Mouse (Mus musculus): ENCODE data around the gene AC140267.1. TPM values are rescaled to one million over a fixed set of nuclear protein-coding genes. Genes with fewer than 3 reads are reported as not detected.

AC140267.1 gene
- total RNA-seq (2014; rRNA removed) (not detected in 2 replicates), polyA plus RNA-seq (2015; fragmentation: Nextera tagmentation; extraction: Ambion mirVana) (not detected in 2 replicates)

- ATAC-seq: no peak
- Histone ChIP-seq H3K4me1 (ENCODE audit: insufficient read depth, low read length) (0 out of 2 replicates have a peak, but pooled peaks cover 7% of the 10 kb centered on the region), H3K9me3 (ENCODE audit: low read length) (no peaks in the 10 kb centered on the region), H3K9ac (replicated peaks; ENCODE audit: low read length) (peak within 1 kb of the TSS; percentile 89; the same call in 1 of the 2 replicates), H3K4me2 (ENCODE audit: low read depth, low read length) (peak within 1 kb of the TSS; percentile 95), H3K27me3 (ENCODE audit: insufficient read depth, low read length) (no peaks in the 10 kb centered on the region), H3K4me3 (ENCODE audit: low read length) (peak within 1 kb of the TSS; percentile 90), H3K27ac (no peak within 1 kb of the TSS), H3K36me3 (ENCODE audit: insufficient read depth, low read length) (peaks cover 29% of the 10 kb centered on the region)
- 95% methylated on average over 9 of the region's 9 CpGs for WGBS
- no peak for DNase-seq (ENCODE audit: low spot score)
- TF ChIP-seq CTCF (IDR thresholded peaks at IDR 0.05; ENCODE audit: low read depth): no peak
These were observed at the start of gene AC140267.1 for GRCm38 (mm10) chr15:80235535-80235934. Gene AC140267.1, plus strand, starts transcription at chr15:80235835.

GRCm38 (mm10) chr15:80188927-80189326, 46.7 kb upstream of the AC140267.1 start:
- Histone ChIP-seq H3K9ac (replicated peaks; ENCODE audit: low read length) (no peak overlapping the region), H3K36me3 (ENCODE audit: insufficient read depth, low read length) (no peaks in the 10 kb centered on the region), H3K4me2 (ENCODE audit: low read depth, low read length) (no peak overlapping the region), H3K27ac (no peak overlapping the region), H3K4me3 (ENCODE audit: low read length) (no peak overlapping the region), H3K4me1 (ENCODE audit: insufficient read depth, low read length) (peaks cover 6% of the 10 kb centered on the region; the same call in 1 of the 2 replicates), H3K27me3 (ENCODE audit: insufficient read depth, low read length) (no peaks in the 10 kb centered on the region), H3K9me3 (ENCODE audit: low read length) (no peaks in the 10 kb centered on the region)
- 81% methylated on average over 5 of the region's 5 CpGs for WGBS
- no peak for TF ChIP-seq CTCF (IDR thresholded peaks at IDR 0.05; ENCODE audit: low read depth)
- DNase-seq (ENCODE audit: low spot score): no peak
- ATAC-seq: no peak

GRCm38 (mm10) chr15:80190075-80190474, 45.6 kb upstream of the AC140267.1 start:
- Histone ChIP-seq H3K4me3 (ENCODE audit: low read length) (no peak overlapping the region), H3K27ac (no peak overlapping the region), H3K27me3 (ENCODE audit: insufficient read depth, low read length) (no peaks in the 10 kb centered on the region), H3K9ac (replicated peaks; ENCODE audit: low read length) (no peak overlapping the region), H3K4me2 (ENCODE audit: low read depth, low read length) (no peak overlapping the region), H3K9me3 (ENCODE audit: low read length) (no peaks in the 10 kb centered on the region), H3K4me1 (ENCODE audit: insufficient read depth, low read length) (peaks cover 9% of the 10 kb centered on the region; the same call in 1 of the 2 replicates), H3K36me3 (ENCODE audit: insufficient read depth, low read length) (no peaks in the 10 kb centered on the region)
- whole genome bisulfite sequencing: 66% methylated on average over 4 of the region's 4 CpGs
- no peak for DNase-seq (ENCODE audit: low spot score)
- no peak for TF ChIP-seq CTCF (IDR thresholded peaks at IDR 0.05; ENCODE audit: low read depth)
- no peak for ATAC-seq

- no peak for TF ChIP-seq CTCF (IDR thresholded peaks at IDR 0.05; ENCODE audit: low read depth)
- H3K9me3 ChIP-seq (ENCODE audit: low read length): no peaks in the 10 kb centered on the region
- H3K4me2 ChIP-seq (ENCODE audit: low read depth, low read length): no peak overlapping the region
- H3K27ac ChIP-seq: no peak overlapping the region
- H3K4me1 ChIP-seq (ENCODE audit: insufficient read depth, low read length): peaks cover 9% of the 10 kb centered on the region; the same call in 1 of the 2 replicates
- H3K36me3 ChIP-seq (ENCODE audit: insufficient read depth, low read length): no peaks in the 10 kb centered on the region
- DNase-seq (ENCODE audit: low spot score) (no peak), ATAC-seq (no peak)
- no peaks in the 10 kb centered on the region for H3K27me3 ChIP-seq (ENCODE audit: insufficient read depth, low read length)
- no peak overlapping the region for H3K4me3 ChIP-seq (ENCODE audit: low read length)
- H3K9ac ChIP-seq (replicated peaks; ENCODE audit: low read length): no peak overlapping the region
- WGBS: 69% methylated on average over 8 of the region's 8 CpGs
These were observed 43.9 kb upstream of the AC140267.1 start for GRCm38 (mm10) chr15:80191585-80192245.

- 87% methylated on average over 5 of the region's 6 CpGs for WGBS
These were observed 43.4 kb upstream of the AC140267.1 start for GRCm38 (mm10) chr15:80192246-80192585.

GRCm38 (mm10) chr15:80192847-80193246, 42.8 kb upstream of the AC140267.1 start:
- no peaks in the 10 kb centered on the region for H3K9me3 ChIP-seq (ENCODE audit: low read length)
- peaks cover 9% of the 10 kb centered on the region; the same call in 1 of the 2 replicates for H3K4me1 ChIP-seq (ENCODE audit: insufficient read depth, low read length)
- no peak overlapping the region for H3K9ac ChIP-seq (replicated peaks; ENCODE audit: low read length)
- DNase-seq (ENCODE audit: low spot score) (no peak), ATAC-seq (no peak)
- no peaks in the 10 kb centered on the region for H3K36me3 ChIP-seq (ENCODE audit: insufficient read depth, low read length)
- H3K4me3 ChIP-seq (ENCODE audit: low read length): no peak overlapping the region
- no peak overlapping the region for H3K27ac ChIP-seq
- WGBS: 87% methylated on average over 7 of the region's 7 CpGs
- no peaks in the 10 kb centered on the region for H3K27me3 ChIP-seq (ENCODE audit: insufficient read depth, low read length)
- no peak overlapping the region for H3K4me2 ChIP-seq (ENCODE audit: low read depth, low read length)
- TF ChIP-seq CTCF (IDR thresholded peaks at IDR 0.05; ENCODE audit: low read depth): no peak

More at GRCm38 (mm10) chr15:80192246-80192585, 43.4 kb upstream of the AC140267.1 start:
- DNase-seq (ENCODE audit: low spot score) (no peak), ATAC-seq (no peak)
- no peak overlapping the region for H3K27ac ChIP-seq
- H3K9me3 ChIP-seq (ENCODE audit: low read length): no peaks in the 10 kb centered on the region
- TF ChIP-seq CTCF (IDR thresholded peaks at IDR 0.05; ENCODE audit: low read depth): no peak
- H3K36me3 ChIP-seq (ENCODE audit: insufficient read depth, low read length): no peaks in the 10 kb centered on the region
- no peak overlapping the region for H3K4me2 ChIP-seq (ENCODE audit: low read depth, low read length)
- peaks cover 9% of the 10 kb centered on the region; the same call in 1 of the 2 replicates for H3K4me1 ChIP-seq (ENCODE audit: insufficient read depth, low read length)
- H3K27me3 ChIP-seq (ENCODE audit: insufficient read depth, low read length): no peaks in the 10 kb centered on the region
- H3K4me3 ChIP-seq (ENCODE audit: low read length): no peak overlapping the region
- H3K9ac ChIP-seq (replicated peaks; ENCODE audit: low read length): no peak overlapping the region

- Histone ChIP-seq H3K36me3 (ENCODE audit: insufficient read depth, low read length) (no peaks in the 10 kb centered on the region), H3K27ac (no peak overlapping the region), H3K4me3 (ENCODE audit: low read length) (no peak overlapping the region), H3K4me2 (ENCODE audit: low read depth, low read length) (no peak overlapping the region), H3K9me3 (ENCODE audit: low read length) (no peaks in the 10 kb centered on the region), H3K9ac (replicated peaks; ENCODE audit: low read length) (no peak overlapping the region), H3K4me1 (ENCODE audit: insufficient read depth, low read length) (no peaks in the 10 kb centered on the region), H3K27me3 (ENCODE audit: insufficient read depth, low read length) (no peaks in the 10 kb centered on the region)
- DNase-seq (ENCODE audit: low spot score) (no peak), ATAC-seq (no peak)
- TF ChIP-seq CTCF (IDR thresholded peaks at IDR 0.05; ENCODE audit: low read depth): no peak
- WGBS: 65% methylated on average over 2 of the region's 2 CpGs
These were observed 36.1 kb upstream of the AC140267.1 start for GRCm38 (mm10) chr15:80199556-80199955.

Data from hindbrain, postnatal 0 days (tissue).